Mouse (Mus musculus) MEL (cell line): ENCODE measurements around the gene Tpt1. TPM values are rescaled to one million over a fixed set of nuclear protein-coding genes. Genes with fewer than 3 reads are reported as not detected.

Experiments
- DNase-seq: peaks from one replicate; pipeline ENCODE4 v3.0.0; 2011; ENCODE audit warnings: low read depth, low spot score
- H3K27ac ChIP-seq: 2 replicates; pipeline ENCODE4 v1.5.1; 2012; ENCODE audit warnings: low read depth, mild to moderate bottlenecking, control low read depth, low read length, moderate library complexity; ENCODE audit not compliant: control insufficient read depth
- H3K27me3 ChIP-seq, 2 experiments: fragments of 150-350 bp in 1 of 2; sonication (generic) in 1 of 2; 2 replicates each; pipeline ENCODE4 v1.6.1; 2012; ENCODE audit warnings: low read length in 2 of 2, mild to moderate bottlenecking in 2 of 2, improper control_type of control experiment in 1 of 2, moderate library complexity in 1 of 2; ENCODE audit not compliant: insufficient read depth in 2 of 2, control insufficient read depth in 1 of 2
- H3K36me3 ChIP-seq, 2 experiments: 2 replicates each; pipeline ENCODE4 v1.6.1; 2012 to 2014; ENCODE audit warnings: low read length in 2 of 2, improper control_type of control experiment in 1 of 2, inconsistent platforms in 1 of 2, mild to moderate bottlenecking in 1 of 2; ENCODE audit not compliant: insufficient read depth in 2 of 2, control insufficient read depth in 1 of 2
- H3K4me1 ChIP-seq, 2 experiments: fragments of 150-350 bp in 1 of 2; sonication (generic) in 1 of 2; 2 replicates each; pipeline ENCODE4 v1.6.1; 2012; ENCODE audit warnings: low read length in 2 of 2, improper control_type of control experiment in 1 of 2, mild to moderate bottlenecking in 1 of 2; ENCODE audit not compliant: insufficient read depth in 2 of 2, control insufficient read depth in 1 of 2
- H3K4me3 ChIP-seq, 2 experiments: fragments of 150-350 bp in 1 of 2; sonication (generic) in 1 of 2; 2 replicates each; pipeline ENCODE4 v1.5.1; 2012; ENCODE audit warnings: low read depth in 2 of 2, low read length in 2 of 2, mild to moderate bottlenecking in 2 of 2, moderate library complexity in 2 of 2, control low read depth in 1 of 2, improper control_type of control experiment in 1 of 2; ENCODE audit not compliant: control insufficient read depth in 1 of 2, insufficient read depth in 1 of 2
- H3K79me2 ChIP-seq: 2 replicates; pipeline ENCODE4 v1.6.1; 2012; ENCODE audit warnings: mild to moderate bottlenecking, low read length, moderate library complexity; ENCODE audit not compliant: control insufficient read depth, poor library complexity, insufficient read depth
- H3K9ac ChIP-seq: 2 replicates; pipeline ENCODE4 v1.6.1; 2012; ENCODE audit warnings: low read depth, mild to moderate bottlenecking, control low read depth, low read length, moderate library complexity; ENCODE audit not compliant: control insufficient read depth, poor library complexity, severe bottlenecking
- H3K9me3 ChIP-seq: fragments of 150-350 bp; sonication (generic); replicated peaks from 2 replicates; pipeline ENCODE4 v1.6.1; 2012; ENCODE audit warnings: mild to moderate bottlenecking, low read length, improper control_type of control experiment, moderate library complexity; ENCODE audit not compliant: insufficient read depth
- CHD1 ChIP-seq: IDR thresholded peaks from 2 replicates; pipeline ENCODE4 v1.6.1; 2012; ENCODE audit warnings: low read depth, mild to moderate bottlenecking, inconsistent platforms, low read length, improper control_type of control experiment
- CHD2 ChIP-seq: IDR thresholded peaks from 2 replicates; pipeline ENCODE4 v1.6.1; 2011; ENCODE audit warnings: low read length, improper control_type of control experiment
- CTCF ChIP-seq, 3 experiments: IDR thresholded peaks in 2 of 3; conservative IDR thresholded peaks in 1 of 3; 2 replicates each; pipeline ENCODE4 v1.5.1; 2011 to 2012; ENCODE audit warnings: low read length in 3 of 3, low read depth in 2 of 3, mild to moderate bottlenecking in 2 of 3, improper control_type of control experiment in 1 of 3, inconsistent platforms in 1 of 3, mixed read lengths in 1 of 3, moderate library complexity in 1 of 3; ENCODE audit not compliant: control insufficient read depth in 1 of 3, insufficient read depth in 1 of 3, poor library complexity in 1 of 3, severe bottlenecking in 1 of 3
- EP300 ChIP-seq, 2 experiments: IDR thresholded peaks; 2 replicates each; pipeline ENCODE4 v1.6.1; 2011; ENCODE audit warnings: improper control_type of control experiment in 2 of 2, low read length in 2 of 2, low read depth in 1 of 2, mild to moderate bottlenecking in 1 of 2
- ETS1 ChIP-seq: IDR thresholded peaks from 2 replicates; pipeline ENCODE4 v1.6.1; 2012; ENCODE audit warnings: low read depth, mild to moderate bottlenecking, inconsistent platforms, low read length, improper control_type of control experiment, moderate library complexity
- GABPA ChIP-seq: IDR thresholded peaks from 2 replicates; pipeline ENCODE4 v1.6.1; 2012; ENCODE audit warnings: low read depth, mild to moderate bottlenecking, inconsistent platforms, low read length, improper control_type of control experiment, moderate library complexity
- GATA1 ChIP-seq: IDR thresholded peaks from 2 replicates; pipeline ENCODE4 v1.6.1; 2011; ENCODE audit warnings: low read depth, low read length, improper control_type of control experiment
- KAT2A ChIP-seq: conservative IDR thresholded peaks from 2 replicates; pipeline ENCODE4 v1.6.1; 2012; ENCODE audit warnings: low read depth, low read length, improper control_type of control experiment, inconsistent platforms
- MYC ChIP-seq: IDR thresholded peaks from 2 replicates; pipeline ENCODE4 v1.6.1; 2011; ENCODE audit warnings: low read depth, mild to moderate bottlenecking, low read length, improper control_type of control experiment, moderate library complexity
- POLR2AphosphoS2 ChIP-seq: IDR thresholded peaks from 2 replicates; pipeline ENCODE4 v1.6.1; 2011; ENCODE audit warnings: low read length, improper control_type of control experiment
- RAD21 ChIP-seq: IDR thresholded peaks from 2 replicates; pipeline ENCODE4 v1.6.1; 2011; ENCODE audit warnings: mild to moderate bottlenecking, low read depth, low read length, improper control_type of control experiment
- SIN3A ChIP-seq: IDR thresholded peaks from 2 replicates; pipeline ENCODE4 v1.6.1; 2012; ENCODE audit warnings: low read length, improper control_type of control experiment, inconsistent platforms
- SMC3 ChIP-seq: IDR thresholded peaks from 2 replicates; pipeline ENCODE4 v1.6.1; 2011; ENCODE audit warnings: low read depth, low read length, improper control_type of control experiment
- UBTF ChIP-seq: IDR thresholded peaks from 2 replicates; pipeline ENCODE4 v1.6.1; 2012; ENCODE audit warnings: low read depth, mild to moderate bottlenecking, inconsistent platforms, low read length, improper control_type of control experiment, moderate library complexity, borderline replicate concordance; ENCODE audit not compliant: insufficient read depth
- ZC3H11A ChIP-seq: IDR thresholded peaks from 2 replicates; pipeline ENCODE4 v1.6.1; 2012; ENCODE audit warnings: low read depth, mild to moderate bottlenecking, inconsistent platforms, low read length, improper control_type of control experiment
- ZMIZ1 ChIP-seq: IDR thresholded peaks from 2 replicates; pipeline ENCODE4 v1.6.1; 2012; ENCODE audit warnings: low read depth, mild to moderate bottlenecking, inconsistent platforms, low read length, improper control_type of control experiment, moderate library complexity
- polyA plus RNA-seq, 2 experiments: library from polyadenylated mRNA; stranded (reverse) in 1 of 2; unstranded in 1 of 2; fragments of >175 nt in 1 of 2; fragments of >200 nt in 1 of 2; gene quantifications; 2 replicates each; pipeline versions ENCODE4 v1.2.1 to v1.2.4; 2012; ENCODE audit warnings: low replicate concordance in 2 of 2, low read depth in 1 of 2; ENCODE audit not compliant: insufficient read length in 2 of 2, insufficient read depth in 1 of 2, missing spikeins in 1 of 2
- total RNA-seq: library from RNA; depleted of rRNA; stranded (reverse); fragments of 300-350 nt; gene quantifications from 2 replicates; pipeline ENCODE4 v1.2.3, GENCODE M21; 2012

Gene Tpt1
- total and polyA plus RNA-seq, 3 experiments = 652 to 1,342 (median 817) TPM

GRCm38 (mm10) chr14:75881856-75882255, 37.0 kb downstream of the Tpt1 start:
- H3K9ac ChIP-seq = no peak overlapping the region
- no peak overlapping the region for H3K4me3 ChIP-seq
- H3K9me3 ChIP-seq = no peaks in the 10 kb centered on the region
- no peaks in the 10 kb centered on the region; a peak in 1 of 4 replicates for H3K27me3 ChIP-seq
- no peaks in the 10 kb centered on the region for H3K36me3 ChIP-seq
- no peaks in the 10 kb centered on the region for H3K4me1 ChIP-seq
- DNase-seq = no peak
- TF ChIP-seq ZMIZ1 = no peak
- no peak for TF ChIP-seq POLR2AphosphoS2
- TF ChIP-seq RAD21 = no peak
- no peak for TF ChIP-seq SIN3A
- TF ChIP-seq KAT2A = no peak
- no peak for TF ChIP-seq ZC3H11A
- TF ChIP-seq EP300 (IDR thresholded peaks at IDR 0.05; ENCODE audit: low read depth in 1 of 2, low read length in 2 of 2) = no peak
- no peak for TF ChIP-seq ETS1
- TF ChIP-seq CHD2 = no peak
- TF ChIP-seq CHD1 = no peak
- H3K27ac ChIP-seq = no peak overlapping the region
- no peaks in the 10 kb centered on the region for H3K79me2 ChIP-seq

GRCm38 (mm10) chr14:75883330-75883729, 38.4 kb downstream of the Tpt1 start:
- H3K9me3 ChIP-seq = no peaks in the 10 kb centered on the region
- DNase-seq = no peak
- no peaks in the 10 kb centered on the region for H3K36me3 ChIP-seq
- TF ChIP-seq RAD21 (peak; percentile 29), MYC (no peak), CTCF (IDR thresholded peaks at IDR 0.05 in 2 of 3, conservative IDR thresholded peaks at IDR 0.05 in 1 of 3; ENCODE audit: control insufficient read depth in 1 of 3, insufficient read depth in 1 of 3, low read depth in 2 of 3, low read length in 3 of 3, poor library complexity in 1 of 3, severe bottlenecking in 1 of 3) (peak in 2 of 3 experiments; percentile 22 to 24; a peak in 2 of 6 replicates), SMC3 (peak; percentile 24; the same call in 1 of the 2 replicates)
- H3K27me3 ChIP-seq = no peaks in the 10 kb centered on the region; a peak in 1 of 4 replicates
- no peaks in the 10 kb centered on the region for H3K79me2 ChIP-seq
- H3K4me3 ChIP-seq = no peak overlapping the region
- no peaks in the 10 kb centered on the region for H3K4me1 ChIP-seq
- no peak overlapping the region for H3K27ac ChIP-seq
- H3K9ac ChIP-seq = no peak overlapping the region

- Histone ChIP-seq H3K27me3 (no peaks in the 10 kb centered on the region; a peak in 1 of 4 replicates), H3K4me1 (no peaks in the 10 kb centered on the region)
- TF ChIP-seq MYC (no peak), GATA1 (no peak), UBTF (no peak), GABPA (no peak)
- TF ChIP-seq, all 39 proteins: peak for 0
- no peaks in the 10 kb centered on the region for H3K36me3 ChIP-seq
- H3K9me3 ChIP-seq = no peaks in the 10 kb centered on the region
- DNase-seq = no peak
- H3K27ac ChIP-seq = no peak overlapping the region
- no peaks in the 10 kb centered on the region for H3K79me2 ChIP-seq
- no peak overlapping the region for H3K4me3 ChIP-seq
- H3K9ac ChIP-seq = no peak overlapping the region
Measured at GRCm38 (mm10) chr14:75883873-75884272, 39.0 kb downstream of the Tpt1 start.
